Mouse (Mus musculus) adrenal gland, postnatal 10 days (tissue): Measurements from ENCODE around the gene Dnah10. TPM values are rescaled to one million over a fixed set of nuclear protein-coding genes. Genes with fewer than 3 reads are reported as not detected.

ENCODE experiments used
- DNase-seq: peaks from one replicate; pipeline ENCODE4 v3.0.0; 2021; ENCODE audit warnings: mixed read lengths
- total RNA-seq, 2 experiments: library from RNA; stranded (reverse); gene quantifications; 2 replicates each; pipeline ENCODE4 v1.2.3; 2021

The Dnah10 gene
- total RNA-seq, 2 experiments from 2014 or later, result 0.33 to 1.2 TPM

DNA sequence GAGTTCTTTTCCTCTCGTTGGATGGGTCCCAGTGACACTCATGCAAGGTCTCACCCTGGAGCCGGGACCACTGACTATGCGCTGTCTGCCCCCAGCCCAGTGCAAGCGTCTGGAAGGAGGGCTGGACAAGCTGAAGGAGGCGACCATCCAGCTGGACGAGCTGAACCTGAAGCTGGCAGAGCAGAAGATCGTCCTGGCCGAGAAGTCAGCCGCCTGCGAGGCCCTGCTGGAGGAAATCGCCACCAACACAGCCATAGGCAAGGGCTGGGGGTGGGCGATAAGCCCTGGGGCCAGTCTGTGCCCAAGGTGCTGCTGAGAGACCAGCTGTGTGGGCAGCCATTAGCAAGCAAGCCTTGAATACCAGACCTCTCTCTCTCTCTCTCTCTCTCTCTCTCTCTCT is 87.6 kb downstream of the Dnah10 start:
- DNase-seq, result no peak

DNA sequence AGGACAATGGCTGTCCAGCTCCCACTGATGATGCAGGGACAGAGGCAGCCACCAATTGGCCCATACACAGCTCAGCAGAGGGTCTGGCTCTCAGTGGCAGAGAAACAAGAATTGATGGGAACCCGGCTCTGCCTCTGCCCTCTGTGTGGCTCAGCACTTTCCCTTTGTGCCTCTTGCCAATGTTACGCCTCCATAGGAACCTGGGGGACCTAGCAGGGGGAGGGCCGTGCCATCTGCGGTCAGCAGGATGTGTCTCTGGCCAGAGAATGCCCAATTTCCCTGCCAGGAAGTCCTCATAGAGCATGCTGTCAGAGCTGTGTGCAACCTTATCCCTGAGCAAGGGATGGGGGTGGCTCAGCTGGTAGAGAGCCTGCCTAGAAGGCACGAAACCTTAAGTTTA is 89.9 kb downstream of the Dnah10 start:
- no peak for DNase-seq

DNA sequence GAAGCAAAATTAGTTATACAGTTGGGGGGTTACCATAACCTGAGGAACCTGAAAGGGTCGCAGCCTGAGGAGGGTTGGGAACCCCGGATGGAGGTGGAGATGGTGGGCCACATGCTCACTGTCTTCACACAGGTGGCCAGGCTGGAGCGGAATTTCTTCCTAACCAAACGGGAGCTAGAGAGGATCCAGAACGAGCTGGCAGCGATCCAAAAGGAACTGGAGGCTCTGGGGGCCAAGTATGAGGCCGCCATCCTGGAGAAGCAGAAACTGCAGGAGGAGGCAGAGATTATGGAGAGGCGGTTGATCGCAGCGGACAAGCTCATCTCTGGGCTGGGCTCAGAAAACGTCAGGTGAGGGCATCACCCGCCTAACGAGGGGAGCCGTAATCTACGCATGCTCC is 92.2 kb downstream of the Dnah10 start:
- DNase-seq, result no peak

DNA sequence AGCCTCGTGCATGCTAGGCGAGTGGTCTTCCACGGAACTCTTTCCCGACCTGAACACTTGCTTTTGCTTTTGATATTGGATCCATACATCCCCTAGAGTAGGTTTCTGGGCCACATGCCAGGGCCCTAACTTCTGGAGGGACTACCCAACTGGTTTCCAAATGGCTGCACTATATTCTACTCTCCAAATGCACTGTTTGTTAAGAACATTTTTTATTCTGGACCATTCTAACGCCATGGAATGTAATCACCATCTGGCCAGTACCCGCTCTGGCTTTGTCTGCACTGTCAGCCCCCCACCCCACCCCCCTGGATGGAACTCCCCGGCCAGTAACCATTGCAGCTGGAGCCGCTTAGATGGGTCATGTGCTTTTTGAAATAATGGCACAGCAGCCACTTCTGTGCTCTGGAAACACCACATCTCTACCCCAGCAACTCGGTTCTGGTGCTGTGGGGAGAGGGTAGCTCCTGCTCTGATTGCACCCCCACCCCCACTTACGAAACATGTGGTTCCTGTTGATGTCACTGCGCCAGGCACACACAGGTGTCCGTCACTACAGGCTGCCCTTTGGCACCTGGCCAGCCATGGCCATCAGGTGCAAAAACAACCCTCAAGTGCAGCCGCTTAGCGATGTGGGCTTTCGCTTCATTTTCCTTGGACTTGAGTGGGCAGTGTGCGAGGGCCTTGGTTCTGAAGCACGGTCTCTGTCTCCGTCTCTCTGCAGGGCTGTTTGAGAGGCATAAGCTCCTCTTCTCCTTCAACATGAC is 97.4 kb downstream of the Dnah10 start:
- DNase-seq, result no peak

DNA sequence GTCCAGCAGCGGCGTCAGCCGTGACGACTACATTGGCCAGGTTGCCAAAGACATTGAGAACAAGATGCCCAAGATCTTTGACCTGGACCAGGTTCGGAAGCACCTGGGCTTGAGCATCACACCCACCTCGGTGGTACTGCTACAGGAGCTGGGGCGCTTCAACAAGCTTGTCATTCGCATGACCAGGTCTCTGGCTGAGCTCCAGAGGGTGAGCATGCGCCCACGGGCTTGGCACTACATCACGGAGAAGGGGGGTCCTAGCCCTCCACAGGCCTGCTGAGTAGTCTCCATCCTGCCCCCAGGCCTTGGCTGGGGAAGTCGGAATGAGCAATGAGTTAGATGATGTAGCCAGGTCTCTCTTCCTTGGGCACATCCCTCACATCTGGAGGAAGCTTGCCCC is 105.4 kb downstream of the Dnah10 start:
- DNase-seq, result no peak

DNA sequence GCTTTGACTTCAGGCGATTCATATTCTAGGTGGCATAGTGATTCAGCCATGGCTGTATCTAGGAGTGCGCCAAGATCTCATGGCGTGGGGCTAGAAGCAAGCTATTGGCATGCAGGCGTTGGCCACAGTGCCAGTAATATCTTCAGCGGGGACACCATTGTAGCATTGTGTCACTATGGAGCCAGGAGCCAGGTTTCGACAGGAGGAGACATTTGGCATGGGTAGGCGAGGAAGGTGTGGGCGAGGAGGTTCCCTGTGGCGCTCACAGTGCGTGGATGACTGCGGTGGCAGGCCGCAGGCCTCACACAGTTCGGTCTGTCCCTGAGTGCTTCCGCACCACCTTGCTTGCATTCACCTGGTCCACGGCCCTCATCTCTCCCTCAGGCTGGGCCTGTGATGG is 110.3 kb downstream of the Dnah10 start:
- no peak for DNase-seq

DNA sequence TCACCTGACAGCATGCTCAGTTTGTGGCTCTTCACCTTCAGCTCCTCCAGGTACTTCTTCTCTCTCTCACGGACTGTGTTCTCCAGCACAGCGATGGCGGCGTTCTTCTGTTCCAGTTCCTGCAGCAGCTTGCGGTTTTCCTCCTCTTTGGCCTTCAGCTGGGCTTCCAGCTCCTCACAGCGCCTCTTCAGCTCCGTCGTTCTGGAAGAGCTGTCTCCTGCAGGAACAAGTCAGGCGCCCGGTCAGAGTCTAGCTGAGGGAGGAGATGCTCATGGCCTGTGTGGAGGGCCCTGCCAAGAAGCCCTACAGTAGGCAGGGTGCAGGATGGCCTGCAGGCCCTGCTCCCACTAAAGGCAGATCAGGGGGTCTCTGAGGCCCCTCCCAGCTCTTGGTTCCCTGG is 111.2 kb downstream of the Dnah10 start:
- no peak for DNase-seq

DNA sequence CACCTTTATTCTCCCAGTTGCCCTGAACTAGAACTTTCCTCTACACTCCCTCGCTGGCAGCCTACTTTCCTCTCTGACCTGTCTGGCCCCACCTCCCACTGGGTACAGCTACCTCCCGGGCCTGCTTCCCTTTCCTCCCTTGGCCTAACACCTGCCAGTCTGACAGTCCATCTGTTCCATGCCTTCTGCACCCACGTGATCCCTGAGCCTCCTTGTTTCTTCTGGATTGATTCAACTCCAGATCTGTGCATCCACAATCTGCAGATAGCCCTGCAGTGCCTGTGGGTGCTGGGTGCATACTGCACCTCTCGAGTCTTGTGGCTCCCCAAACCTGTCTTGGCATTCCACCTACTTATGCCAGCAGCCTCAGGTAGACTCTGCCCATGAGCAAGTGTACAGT is 111.7 kb downstream of the Dnah10 start:
- DNase-seq, result no peak

DNA sequence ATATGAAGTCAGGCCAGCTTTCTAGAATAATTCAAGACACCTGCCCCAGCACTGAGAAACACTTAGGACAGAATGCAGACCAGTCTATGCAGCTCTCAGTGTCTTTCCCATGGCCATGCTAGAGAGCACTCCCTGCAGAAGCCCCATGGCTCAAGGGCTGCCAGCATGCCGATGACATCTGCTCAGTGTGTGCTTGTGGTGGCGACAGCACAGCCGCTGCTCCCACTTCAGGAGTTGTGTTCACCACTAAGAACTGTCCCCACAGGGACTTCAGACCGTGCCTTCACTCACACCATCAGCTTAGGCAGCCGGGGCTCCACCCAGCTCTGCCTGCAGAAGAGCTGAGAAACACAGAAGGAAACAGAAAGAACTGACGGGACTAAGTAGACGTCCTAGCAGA is 115.3 kb downstream of the Dnah10 start:
- DNase-seq, result no peak

DNA sequence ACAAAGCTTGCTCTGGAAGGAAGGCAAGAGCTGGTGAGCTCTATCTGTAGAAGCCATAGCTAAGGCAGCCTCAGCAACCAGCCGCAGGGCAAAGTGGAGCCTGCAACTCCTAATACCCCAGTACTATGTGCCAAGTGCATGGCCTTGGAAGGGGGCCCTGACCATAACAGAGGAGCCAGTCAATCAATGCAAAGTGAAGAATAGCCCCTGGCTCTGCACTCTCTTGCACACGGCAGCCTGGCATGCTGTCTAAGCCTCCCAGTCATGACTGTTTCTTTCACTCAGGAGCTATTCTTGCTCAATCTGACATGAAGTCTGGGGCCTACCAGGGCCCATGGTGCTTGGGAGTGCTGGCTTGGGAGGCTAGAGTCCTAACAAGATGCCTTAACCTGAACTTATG is 115.8 kb downstream of the Dnah10 start:
- DNase-seq, result peak; percentile 13

DNA sequence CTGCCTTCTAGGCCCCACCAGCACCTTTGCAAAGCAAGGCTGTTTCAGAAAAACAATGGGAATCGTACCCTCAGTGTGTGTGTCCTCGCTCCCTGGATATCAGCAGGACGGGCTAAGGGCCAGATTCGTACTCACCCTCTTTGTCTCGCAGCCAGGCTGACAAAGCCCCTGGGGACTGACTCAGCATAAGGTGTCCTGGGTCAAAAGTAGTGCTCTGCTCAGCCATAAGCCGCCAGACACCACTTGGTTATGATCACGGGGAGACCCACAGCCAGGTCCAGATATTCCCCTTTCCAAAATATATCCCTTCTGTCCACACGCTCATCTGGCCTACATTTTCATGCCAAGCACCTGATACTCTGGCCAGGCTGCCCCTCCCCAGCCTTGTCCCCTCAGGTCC is 118.5 kb downstream of the Dnah10 start:
- DNase-seq, result peak; percentile 68

DNA sequence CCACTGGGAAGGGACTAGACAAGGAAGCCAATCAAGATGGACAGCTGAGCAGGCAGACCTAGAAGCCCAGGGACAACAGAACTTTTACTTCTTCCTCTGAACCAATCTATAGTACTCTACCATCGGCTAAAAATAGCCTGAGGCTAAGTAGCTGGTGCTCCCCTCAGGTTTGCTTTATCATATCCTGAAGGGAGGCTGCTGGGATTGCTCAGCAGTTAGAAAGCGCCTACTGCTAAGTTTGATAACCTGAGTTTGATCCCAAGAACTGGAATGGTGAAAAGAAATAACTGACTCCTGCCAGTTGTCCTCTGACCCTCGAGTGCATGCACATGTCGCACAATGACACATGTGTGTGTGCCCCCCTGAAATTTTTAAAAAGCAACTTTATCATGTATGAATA is 120.0 kb downstream of the Dnah10 start:
- DNase-seq, result no peak

DNA sequence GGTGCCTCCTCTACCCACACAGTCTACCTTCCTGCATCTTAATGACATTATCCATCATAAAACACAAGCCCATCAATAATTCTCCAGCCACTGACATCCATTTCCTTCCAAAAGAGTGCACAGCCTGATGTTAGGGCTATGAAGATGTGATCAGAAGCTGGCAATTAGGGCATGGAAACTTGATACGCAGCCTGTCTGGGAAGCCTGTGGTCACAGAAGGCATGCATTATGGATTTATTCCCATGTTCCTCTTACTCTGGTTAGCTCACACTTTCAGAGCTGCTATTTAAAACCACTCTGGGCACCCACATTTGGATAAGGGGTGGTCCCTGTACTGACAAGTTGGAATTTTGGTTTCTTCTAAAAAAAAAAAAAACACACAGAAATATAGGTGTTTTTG is 122.1 kb downstream of the Dnah10 start:
- no peak for DNase-seq

DNA sequence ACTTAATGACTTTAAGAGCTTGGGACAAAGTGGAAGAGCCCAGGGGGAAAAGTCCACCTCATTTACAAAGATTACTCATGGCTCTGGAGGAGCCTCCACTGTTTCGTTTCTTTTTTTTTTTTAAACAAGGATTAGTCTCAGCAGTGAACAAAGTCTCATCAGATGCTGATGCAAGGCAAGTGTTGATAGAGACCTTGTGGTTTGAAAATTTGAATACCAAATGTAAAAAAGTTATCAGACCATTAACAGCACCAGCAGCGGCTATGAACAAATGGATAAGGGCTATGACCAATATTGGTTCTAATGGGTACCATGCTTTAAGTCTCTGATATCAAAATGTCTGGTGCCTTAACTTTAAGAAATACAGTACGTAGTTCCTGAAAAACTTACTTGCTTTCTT is 124.1 kb downstream of the Dnah10 start:
- no peak for DNase-seq

DNA sequence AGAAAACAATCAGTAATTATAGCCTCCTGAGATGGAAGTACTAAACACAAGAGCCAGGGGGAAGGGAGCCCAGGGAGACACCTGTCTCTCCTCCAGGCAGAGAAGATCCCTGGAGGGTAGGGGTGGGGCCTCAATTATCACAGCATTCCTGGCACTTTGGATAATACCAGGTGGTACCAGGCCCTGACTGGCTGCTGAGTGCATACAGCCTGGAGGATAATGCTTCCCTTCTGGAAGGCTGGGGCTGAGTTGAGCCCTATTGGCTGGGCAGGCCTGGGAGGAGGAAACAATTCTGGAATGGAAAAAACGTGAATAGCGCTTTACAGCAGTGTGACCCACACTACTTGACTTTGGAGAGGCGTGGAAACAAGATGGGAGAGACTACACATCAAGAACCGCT is 126.7 kb downstream of the Dnah10 start:
- DNase-seq, result no peak

DNA sequence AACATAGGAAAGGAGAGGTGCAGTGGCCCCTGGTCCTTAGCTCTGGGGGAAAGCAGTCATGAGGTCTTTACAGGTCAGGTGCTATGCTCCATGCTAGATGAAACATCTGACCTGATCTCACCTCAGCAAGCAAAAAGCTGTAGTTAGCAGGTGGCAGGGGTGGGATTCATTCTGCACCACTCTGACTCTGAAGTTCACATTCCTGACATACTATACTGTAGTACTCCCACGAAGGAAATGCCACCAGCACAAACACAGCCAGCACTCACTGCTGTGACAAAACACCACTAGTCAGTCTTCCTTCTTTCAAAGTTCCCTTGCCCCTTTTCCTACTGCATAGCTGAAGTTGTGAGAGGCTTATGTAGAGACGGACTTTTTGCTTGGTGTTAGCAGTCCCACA is 127.4 kb downstream of the Dnah10 start:
- no peak for DNase-seq

DNA sequence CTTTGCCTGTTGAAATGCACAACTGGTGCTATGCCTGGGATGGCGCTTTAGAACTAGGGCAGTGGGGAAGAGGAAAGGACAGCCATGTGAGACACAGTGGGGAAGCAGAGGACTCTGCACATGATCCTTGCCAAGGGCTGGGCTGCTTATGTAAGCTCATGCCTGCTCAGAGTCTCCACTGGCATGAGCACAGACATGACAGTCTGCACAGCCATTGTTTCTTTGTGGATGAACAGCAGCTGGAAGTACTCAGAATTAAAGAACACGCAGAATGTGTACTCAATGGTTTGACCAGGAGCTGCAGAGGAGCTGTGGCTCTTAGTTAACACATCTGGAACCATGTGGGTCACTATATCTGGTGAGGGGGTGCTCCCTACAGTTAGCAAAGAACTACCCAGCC is 128.2 kb downstream of the Dnah10 start:
- DNase-seq, result no peak

DNA sequence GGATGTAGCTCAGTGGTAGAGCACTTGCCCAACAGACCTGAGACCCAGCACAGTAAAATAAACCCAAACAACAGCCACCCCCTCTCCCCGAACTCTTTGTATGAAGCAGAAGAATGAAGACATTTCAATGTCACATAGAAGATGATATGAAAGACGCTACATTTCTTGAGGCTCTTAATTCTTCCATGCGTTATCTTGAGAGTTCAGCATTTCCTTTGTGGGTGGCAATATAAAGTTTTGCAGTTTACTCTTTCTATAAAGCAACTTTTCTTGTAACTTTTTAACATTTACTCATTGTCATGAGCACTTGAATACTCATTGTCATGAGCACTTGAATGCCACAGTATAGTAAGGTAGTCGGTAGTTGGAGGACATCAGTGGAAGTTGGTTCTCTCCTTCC is 129.3 kb downstream of the Dnah10 start:
- DNase-seq, result no peak

DNA sequence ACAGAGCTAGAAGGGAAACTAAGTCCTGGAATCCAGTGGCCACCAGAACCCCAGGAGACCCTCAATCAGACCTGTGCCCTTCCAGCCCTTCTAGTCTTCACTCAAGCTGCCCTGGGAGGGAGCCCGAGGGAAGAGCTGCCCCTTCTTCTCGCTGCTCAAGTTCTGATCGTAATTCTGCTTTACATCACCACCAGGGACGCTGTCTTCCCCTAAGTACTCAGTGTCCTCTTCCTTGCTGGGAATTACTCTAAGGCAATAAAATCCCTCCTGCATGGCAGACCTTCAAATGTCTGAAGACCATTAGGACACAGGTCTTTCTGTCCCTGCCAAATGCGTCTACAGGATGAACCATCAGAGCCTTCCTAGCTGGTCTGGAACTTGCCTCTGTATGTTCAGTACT is 135.1 kb downstream of the Dnah10 start:
- DNase-seq, result no peak

DNA sequence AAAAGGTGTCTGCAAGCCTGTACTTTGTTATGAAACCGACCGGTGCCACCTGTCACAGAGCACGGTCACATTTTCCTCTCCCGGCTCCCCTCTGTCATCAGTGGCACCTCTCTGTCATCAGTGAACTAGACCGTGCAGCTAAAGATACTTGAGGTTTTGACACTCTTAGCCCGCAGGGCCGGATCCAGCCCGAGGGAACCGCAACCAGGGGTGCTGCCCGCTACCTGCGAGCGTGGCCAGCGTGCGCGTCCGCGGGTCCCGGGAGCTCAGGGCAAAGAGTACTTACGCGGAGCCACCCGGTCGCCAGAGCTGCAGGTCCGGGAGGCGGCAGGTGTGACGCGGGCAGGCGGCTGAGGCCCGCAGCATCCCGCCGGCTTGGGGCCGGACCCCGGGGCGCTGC is 136.6 kb downstream of the Dnah10 start:
- DNase-seq, result peak; percentile 28

DNA sequence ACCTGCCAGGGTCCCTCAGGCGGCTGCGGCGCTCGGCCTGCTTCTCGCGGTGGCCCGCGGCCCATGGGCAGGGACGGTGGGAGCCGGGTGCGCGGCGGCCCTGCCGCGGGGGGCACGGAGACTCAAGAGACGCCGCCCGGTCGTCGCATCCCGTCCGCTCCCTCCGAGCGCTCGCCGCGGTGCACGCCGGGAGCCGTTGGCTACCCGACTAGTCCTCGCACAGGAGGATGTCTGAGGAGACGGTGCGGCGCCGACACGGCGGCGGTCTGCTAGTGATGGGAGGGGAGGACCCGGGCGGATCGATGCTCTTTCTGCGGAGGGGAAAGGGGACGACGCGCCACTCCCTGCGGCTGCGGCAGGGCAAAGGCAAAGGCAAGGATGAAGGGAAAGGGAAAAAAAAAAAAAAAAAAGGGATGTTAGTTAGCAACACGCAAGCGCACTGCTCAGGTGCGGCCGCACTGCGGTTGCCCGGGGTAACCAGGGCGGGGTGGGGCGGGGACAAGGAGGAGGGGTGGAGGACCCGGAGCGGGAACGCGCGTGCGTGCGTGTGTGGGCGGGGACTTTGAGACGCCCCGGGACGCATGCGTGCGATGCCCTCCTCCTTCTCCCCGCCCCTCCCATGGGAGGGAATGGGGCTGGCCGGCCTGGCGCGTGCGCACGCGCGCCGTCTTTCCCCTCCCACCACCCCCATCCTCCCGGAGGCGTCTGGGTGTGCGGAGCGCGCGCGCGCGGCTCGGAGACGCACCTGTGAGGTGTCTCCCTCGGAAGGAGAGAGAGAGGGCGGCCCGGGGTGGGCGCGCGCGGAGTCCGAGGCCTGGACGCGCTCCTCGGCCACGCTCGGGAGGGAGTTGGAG is 137.4 kb downstream of the Dnah10 start, which contains the start of the genes Ccdc92 and Zfp664:
Gene Ccdc92, minus strand, starts transcription at position 412 of the 854 bp plus-strand sequence.
Gene Zfp664, plus strand, starts transcription at position 679 of the 854 bp plus-strand sequence.
- peak; percentile 99 for DNase-seq

DNA sequence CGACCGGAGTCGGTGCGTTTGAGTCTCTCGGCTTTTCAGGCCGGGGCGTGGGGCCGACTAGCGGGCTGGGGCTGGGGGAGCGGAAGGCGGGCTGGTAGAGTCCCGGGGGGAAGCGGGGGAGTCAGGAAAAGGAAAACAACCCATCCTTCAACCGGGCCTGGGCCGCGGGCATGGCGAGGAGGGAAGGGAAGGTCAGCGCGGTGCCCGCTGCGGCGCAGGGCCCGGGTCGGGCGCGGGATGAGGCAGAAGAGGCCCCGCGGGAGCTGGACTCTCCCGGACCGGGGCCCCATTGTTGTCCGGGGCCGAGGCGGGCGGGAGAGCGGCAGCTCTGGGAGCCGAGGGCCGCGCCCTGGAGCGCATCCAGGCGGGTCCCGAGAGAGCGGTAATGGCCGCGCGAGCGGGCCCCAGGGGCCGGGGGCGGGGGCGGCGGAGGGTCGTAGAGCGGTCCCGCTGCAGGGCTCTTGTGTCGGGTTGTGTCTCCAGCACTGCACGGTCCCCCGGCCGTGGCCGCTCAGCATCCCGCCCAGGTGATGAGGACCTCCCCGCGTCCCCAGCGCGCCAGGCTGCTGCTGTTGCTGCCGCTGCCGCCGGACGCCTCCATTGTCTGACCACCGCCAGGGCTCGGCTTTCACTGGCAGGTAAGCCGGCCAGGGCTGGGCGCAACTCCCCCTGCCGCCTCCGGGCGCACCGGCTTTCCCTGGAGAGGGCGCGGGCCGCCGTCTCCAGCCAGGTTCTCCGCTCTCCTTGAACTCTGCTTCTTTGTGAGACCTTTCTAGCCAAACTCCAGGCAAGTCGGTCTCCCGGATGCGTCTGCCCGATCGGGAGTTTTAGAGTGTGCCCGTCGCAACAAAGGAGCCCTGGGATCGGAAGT is 138.2 kb downstream of the Dnah10 start:
- DNase-seq, result peak; percentile 58

DNA sequence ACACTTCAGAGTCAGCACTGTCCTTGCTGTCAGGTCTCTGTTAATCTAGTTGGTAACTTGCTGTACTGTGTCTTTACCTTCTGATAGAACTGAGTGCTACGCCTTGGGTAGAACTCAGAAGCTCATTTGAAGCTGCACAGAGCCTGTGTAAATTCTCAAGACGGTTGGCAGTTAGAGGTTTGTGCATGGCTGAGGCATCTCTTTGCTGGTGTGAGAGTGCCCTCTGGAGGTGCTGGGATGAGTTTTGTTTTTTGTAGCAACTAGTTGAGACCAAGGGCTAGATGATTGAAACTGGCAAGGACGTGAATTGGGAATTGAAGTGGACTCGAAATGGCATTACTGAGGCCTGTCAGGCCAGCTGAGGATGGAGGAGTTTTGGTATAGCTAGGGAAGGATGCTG is 144.1 kb downstream of the Dnah10 start:
- peak; percentile 71 for DNase-seq
